Mouse (Mus musculus) right cerebral cortex, postnatal 25 days (tissue): ENCODE results near the gene Lama2.
A peak's percentile ranks its signal among the peaks of the same experiment; 100 is the strongest.
"Not testable (repeated sequence)": the region's sequence is repeated elsewhere in the genome, so short reads cannot be mapped to it uniquely, and the experiment has no call there.

Source experiments
- DNase-seq: peaks from one replicate; pipeline ENCODE4 v3.0.0; 2022

Lama2 gene

GRCm38 (mm10) chr10:27001554-27002178, 617.9 kb downstream of the Lama2 start:
- DNase-seq: no peak

GRCm38 (mm10) chr10:26996684-26997083, 622.9 kb downstream of the Lama2 start:
- DNase-seq: no peak

GRCm38 (mm10) chr10:26995987-26996386, 623.6 kb downstream of the Lama2 start:
- DNase-seq: no peak

- DNase-seq: peak; percentile 38
These were observed 624.2 kb downstream of the Lama2 start for GRCm38 (mm10) chr10:26995182-26995975.

- DNase-seq: no peak
These were observed 625.4 kb downstream of the Lama2 start for GRCm38 (mm10) chr10:26993971-26994761.

- no peak for DNase-seq
These were observed 634.1 kb downstream of the Lama2 start for GRCm38 (mm10) chr10:26985451-26985850.

- DNase-seq: not testable (repeated sequence)
These were observed 635.5 kb downstream of the Lama2 start for GRCm38 (mm10) chr10:26984082-26984481.

- DNase-seq: no peak
These were observed 636.0 kb downstream of the Lama2 start for GRCm38 (mm10) chr10:26983583-26983982.

- no peak for DNase-seq
These were observed 636.9 kb downstream of the Lama2 start for GRCm38 (mm10) chr10:26982621-26983020.

- DNase-seq: no peak
These were observed 644.2 kb downstream of the Lama2 start for GRCm38 (mm10) chr10:26975372-26975771.

GRCm38 (mm10) chr10:26974224-26974623, 645.3 kb downstream of the Lama2 start:
- DNase-seq: no peak

GRCm38 (mm10) chr10:26973575-26973974, 646.0 kb downstream of the Lama2 start:
- no peak for DNase-seq

GRCm38 (mm10) chr10:26958513-26958912, 661.0 kb downstream of the Lama2 start:
- DNase-seq: no peak

GRCm38 (mm10) chr10:26950448-26950847, 669.1 kb downstream of the Lama2 start:
- DNase-seq: no peak

GRCm38 (mm10) chr10:26949667-26950066, 669.9 kb downstream of the Lama2 start:
- no peak for DNase-seq

- DNase-seq: no peak
These were observed 671.2 kb downstream of the Lama2 start for GRCm38 (mm10) chr10:26948331-26948730.

GRCm38 (mm10) chr10:26939549-26939948, 680.0 kb downstream of the Lama2 start:
- no peak for DNase-seq

GRCm38 (mm10) chr10:26938464-26938863, 681.1 kb downstream of the Lama2 start:
- not testable (repeated sequence) for DNase-seq

- not testable (repeated sequence) for DNase-seq
These were observed 683.5 kb downstream of the Lama2 start for GRCm38 (mm10) chr10:26936056-26936455.
